Mouse (Mus musculus): ENCODE results near the gene Gm5108.

DNA sequence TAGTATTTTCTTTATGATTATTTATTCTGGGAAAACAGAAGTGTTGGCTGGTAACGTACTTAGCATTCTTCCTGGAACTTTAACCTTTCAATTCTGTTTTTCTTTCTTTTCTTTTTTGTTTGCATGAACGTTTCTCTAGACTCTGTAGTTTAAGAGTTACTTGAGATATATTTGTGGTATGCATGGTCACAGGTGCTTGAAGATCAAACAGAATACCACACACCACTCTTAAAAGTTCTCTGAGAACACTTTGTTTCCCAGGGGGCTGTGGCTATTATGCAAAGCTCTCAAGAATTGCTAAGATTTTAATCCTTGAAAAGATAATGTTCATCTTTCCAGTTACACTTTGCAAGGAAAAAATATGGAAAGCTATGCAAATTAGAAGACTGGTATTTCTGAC lies 36.9 kb upstream of the Gm5108 start:
- no peak for TF ChIP-seq CTCF (IDR thresholded peaks at IDR 0.05; ENCODE audit: borderline replicate concordance, insufficient read depth, low read depth, low read length)
- no peak for TF ChIP-seq POLR2A (IDR thresholded peaks at IDR 0.05; ENCODE audit: borderline replicate concordance, insufficient read depth, low read length)
